Mouse (Mus musculus) megakaryocyte-erythroid progenitor cell, adult 5-6 weeks (primary cell): ENCODE measurements around the gene Rcn3. TPM values are rescaled to one million over a fixed set of nuclear protein-coding genes. Genes with fewer than 3 reads are reported as not detected.
A peak's percentile ranks its signal among the peaks of the same experiment; 100 is the strongest.

Source experiments
- ATAC-seq: replicated peaks from 2 replicates; pipeline ENCODE4 v1.8.0; 2016; ENCODE audit warnings: mild to moderate bottlenecking, inconsistent platforms; ENCODE audit not compliant: severe bottlenecking, poor library complexity, low FRiP score, low TSS enrichment
- total RNA-seq, 2 experiments: library from RNA; stranded (forward) in 1 of 2; stranded (reverse) in 1 of 2; fragments of 200-1000, 215-1000 nt in 1 of 2; fragments of >200 nt in 1 of 2; fragmentation: Nextera tagmentation in 1 of 2; gene quantifications; 2 replicates each; pipeline ENCODE4 v1.2.3; 2014 to 2017

The Rcn3 gene
- total RNA-seq, 2 experiments from 2014 or later = 7.6 to 16.7 TPM

DNA sequence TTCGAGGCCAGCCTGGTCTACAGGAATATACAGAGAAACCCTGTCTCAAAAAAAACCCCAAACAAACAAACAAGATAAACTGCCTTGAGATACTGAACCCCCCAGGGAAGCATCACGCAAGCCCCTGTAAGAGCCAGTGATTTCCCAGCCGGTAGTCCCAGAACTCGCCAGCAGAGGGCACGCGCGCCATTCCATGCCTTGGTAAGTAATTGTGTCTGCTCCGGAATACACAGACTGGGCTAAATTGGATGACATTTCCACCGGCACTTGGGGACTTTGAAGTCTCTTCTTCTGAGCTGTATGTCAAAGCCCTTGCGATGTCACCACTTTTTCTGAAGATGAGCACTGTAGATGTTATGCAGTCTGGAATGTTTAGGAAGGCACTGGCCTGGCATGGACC, 12.2 kb downstream of the Rcn3 start:
- peak; percentile 35; the same call in 1 of the 2 replicates for ATAC-seq

DNA sequence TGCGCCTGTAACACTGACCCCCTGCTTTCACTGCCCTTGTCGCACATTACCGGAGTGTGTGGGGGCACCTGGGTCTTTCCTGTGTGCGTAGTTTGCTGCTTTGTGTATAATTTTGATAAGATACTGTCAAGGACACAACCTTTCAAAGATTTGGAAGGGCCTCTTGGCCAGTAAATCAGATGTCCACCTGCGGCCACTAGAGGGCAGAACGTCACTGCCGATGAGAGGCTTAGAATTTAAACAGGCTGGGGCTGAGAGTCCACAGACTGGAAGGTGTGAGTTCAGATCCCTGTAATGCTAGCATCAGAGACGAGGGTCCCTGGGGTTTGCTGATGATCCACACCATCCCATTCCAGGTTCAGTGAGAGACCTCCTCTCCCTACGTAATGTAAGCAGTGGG, 13.5 kb downstream of the Rcn3 start:
- peak; percentile 29; the same call in 1 of the 2 replicates for ATAC-seq

DNA sequence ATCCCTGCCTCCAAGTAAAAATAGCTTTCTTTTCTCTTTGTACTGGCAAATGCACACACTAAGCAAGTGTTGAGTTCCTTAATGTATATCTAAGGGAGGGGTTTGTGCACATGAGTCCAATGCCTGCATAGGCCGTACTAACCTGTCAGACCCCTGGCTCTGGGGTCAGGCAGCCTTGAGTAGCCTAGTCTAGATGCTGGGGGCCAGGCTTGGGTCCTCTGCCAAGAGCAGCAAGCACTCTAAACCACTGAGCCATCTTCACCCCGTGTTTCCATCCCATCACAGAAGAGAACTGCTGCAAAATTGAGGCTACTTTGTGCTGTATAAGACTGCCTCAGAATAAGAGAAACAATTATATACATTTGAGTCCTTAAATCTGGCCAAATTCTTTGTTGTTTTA, 14.2 kb downstream of the Rcn3 start:
- no peak for ATAC-seq

DNA sequence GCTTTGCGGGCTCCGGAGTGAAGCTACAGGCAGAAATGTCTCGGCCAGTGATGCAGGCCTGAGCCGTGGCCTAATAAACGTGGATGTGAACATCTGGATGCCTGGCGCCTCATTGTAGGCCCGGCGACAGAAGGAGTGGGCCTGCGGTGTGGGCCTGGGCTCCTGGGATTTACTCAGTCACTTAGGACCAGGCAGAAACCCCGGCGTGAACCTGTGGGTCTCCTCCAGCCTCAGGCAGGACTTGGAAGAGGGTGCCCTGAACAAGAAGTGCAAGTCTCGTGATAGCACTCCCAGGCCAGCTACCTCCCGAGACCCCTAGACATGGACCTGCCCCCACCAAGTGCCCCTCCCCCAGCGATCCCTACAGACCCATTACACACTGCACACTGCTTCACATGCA, 14.7 kb downstream of the Rcn3 start:
- no peak for ATAC-seq

DNA sequence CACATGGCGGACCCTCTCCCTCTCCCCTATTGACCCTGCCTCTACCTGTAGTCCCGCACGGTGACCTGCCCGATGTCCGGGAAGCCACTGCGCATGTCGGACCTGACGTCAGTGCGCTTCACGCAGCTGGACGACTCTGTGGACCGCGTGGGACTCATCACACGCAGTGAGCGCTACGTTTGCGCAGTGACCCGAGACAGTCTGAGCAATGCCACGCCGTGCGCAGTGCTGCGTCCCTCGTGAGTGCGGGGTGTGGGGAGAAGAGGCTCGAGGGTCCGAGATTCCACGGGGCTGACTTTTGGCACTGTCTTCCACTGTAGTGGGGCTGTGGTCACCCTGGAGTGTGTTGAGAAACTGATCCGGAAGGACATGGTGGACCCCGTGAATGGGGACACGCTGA, 15.5 kb downstream of the Rcn3 start:
- no peak for ATAC-seq

DNA sequence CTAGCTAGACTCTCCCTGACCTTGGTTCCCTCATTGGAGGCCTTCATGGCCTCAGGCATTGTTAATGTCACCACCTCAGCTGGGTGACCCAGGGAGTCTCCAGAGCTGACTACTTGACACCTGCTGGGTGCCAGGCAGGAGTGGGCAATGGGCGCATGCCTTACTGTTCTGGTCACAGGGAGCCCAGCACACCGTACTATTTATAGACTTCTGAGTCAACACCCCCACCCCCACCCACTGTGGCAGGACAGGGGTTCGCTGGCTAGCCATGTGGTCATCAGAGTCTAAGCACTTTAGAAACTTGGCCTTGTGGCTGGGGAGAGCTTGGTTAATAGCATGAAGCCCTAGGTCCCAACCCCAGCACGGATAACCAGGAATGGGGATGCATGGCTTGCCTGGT, 16.6 kb downstream of the Rcn3 start:
- ATAC-seq = no peak

DNA sequence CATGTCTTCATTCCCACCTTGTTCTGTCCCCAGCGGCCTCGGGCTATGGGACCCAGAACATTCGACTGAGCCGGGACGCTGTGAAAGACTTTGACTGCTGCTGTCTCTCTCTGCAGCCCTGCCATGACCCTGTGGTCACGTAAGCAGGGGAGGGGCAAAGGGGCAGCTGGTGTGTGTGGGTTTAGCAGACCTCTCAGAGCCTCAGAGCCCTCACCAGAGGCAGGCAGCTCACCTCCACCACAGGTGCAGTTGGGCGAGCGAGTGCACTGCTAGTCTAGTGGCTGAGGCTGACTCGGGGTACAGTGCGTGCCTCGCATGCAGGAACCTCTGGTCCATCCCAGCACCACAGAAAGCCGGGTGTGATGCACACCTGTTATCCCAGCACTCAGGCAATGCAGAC, 18.1 kb downstream of the Rcn3 start:
- no peak for ATAC-seq

DNA sequence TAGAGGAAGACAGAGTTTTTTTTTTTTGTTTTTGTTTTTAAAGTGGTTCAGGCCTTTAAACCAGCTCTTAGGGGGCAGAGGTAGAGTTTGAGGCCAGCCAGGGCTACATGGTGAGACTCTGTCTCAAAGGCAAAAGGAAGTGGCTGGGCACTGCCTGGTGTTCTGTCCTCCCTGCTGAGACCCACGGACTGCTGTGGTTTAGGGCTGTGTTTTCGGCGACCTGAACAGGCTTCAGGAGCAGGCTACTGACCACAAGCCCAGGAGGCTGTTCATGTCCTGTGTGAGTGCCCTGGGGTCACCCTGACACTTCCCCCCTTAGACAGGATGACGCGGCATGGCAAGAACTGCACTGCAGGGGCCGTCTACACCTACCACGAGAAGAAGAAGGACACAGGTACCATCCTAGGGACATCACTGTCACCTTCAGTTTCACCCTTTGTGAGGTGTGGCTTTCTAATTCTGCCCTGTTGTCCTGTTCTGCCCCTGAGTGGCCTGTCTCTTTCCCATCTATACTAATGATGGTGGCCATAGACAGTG, 18.8 kb downstream of the Rcn3 start:
- no peak for ATAC-seq

DNA sequence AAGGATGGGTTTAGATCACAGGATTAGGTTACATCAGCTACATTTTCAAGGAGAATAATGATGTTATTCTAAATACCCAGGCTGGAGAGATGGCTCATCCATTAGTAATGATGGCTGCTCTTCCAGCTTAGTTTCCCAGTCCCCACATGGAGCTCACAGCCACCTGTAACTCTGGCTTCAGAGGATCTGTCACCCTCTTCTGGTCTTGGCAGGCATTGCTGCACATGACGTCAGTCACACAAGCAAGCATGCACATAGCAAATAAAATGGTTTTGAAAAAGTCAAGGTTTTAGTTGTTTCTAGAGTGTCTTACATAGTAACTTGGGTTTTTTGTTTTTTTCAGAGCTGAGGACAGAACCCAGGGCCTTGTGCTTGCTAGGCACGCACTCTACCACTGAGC, 19.8 kb downstream of the Rcn3 start:
- ATAC-seq = no peak

DNA sequence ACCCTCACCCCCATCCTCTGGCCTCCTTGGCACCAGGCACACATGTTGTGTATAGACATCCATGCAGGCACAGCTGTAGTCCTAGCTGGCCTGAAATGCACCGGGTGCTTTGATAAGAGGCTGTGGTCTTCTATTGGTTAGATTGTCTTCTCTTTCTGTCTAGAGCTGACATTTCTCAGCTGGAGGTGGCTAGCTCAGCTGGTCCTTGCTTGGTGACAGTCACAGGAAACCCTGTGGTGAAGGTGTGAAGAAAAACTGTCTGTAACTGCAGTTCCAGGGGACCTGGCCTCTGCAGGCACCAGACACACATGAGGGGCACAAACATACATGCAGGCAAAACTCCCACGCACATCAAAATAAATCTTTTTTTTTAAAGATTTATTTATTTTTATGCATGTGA, 22.4 kb downstream of the Rcn3 start:
- no peak for ATAC-seq

DNA sequence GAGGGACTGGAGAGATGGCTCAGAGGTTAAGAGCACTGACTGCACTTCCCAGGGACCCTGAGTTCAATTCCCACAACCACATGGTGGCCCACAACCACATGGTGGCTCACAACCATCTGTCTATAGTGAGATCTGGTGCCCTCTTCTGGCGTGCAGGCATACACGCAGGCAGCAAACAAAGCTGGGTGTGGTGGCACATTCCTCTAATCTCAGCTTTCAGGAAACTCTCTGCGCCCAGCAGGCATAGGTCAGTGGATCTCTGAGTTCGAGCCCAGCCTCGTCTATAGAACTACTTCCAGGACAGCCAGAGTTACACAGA, 24.1 kb downstream of the Rcn3 start:
- peak; percentile 63 for ATAC-seq

DNA sequence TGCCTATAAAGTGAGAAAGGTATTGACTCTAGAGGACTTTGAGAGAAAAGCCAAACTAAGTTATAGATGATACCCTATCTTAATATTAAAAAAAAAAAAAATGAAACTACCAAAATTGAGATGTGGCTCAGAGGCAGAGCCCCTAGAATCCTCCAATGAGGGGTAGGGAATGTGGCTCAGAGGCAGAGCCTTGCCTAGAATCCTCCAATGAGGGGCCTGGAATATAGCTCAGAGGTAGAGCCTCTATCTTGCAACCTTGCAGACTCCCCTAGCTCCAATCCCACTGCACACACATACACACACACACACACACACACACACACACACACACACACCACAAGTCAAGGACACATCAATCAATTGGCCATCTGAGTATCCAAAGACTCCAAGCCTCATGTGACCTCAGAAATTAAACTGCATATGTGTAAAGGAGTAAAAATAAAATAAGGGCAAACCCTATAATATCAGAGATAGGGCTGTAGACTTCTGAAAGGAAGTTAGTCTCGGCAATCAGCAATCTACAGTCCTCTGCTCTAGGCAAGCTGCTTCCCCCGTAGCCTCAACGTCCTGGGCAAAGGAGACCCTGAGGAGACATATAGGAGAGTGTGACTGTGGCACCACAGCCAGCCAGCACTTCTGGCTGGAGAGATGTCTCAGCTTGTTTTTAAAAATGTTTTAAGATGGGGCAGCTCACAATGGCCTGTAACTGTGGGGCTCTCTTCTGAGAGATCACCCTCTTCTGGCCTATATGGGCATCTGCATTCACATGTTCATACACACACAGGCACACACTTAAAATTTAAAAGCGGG, 24.6 kb downstream of the Rcn3 start:
- ATAC-seq = peak; percentile 58

DNA sequence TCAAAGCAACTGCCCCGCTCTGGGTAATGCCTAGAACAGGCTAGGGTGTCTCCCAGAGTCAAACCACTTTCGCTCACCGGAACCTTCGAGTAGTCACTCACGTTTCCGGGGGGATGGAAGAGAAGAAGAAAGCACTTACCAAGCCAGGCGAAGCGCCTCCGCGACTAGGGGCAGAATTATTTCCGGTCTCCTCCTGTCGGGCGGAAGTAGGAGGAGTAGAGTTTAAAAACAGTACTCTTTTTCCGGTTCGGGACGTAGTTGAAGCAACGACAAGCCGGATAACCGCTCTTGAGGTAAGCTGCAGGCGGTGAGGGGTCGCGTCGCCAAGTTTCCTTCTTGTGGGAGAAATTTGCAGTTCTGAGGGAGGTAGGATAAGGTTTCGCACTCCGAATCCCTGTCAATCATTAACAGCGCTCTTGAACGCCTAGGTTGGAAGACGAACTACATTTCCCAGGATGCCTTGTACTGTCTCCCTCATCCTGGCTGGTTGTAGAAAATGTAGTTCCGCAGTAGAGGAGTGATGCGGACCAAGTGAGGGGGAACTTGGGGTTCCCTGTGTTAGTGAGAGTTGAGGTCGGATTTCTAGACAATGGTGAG, 29.7 kb downstream of the Rcn3 start, which contains the start of the genes Nosip and Prrg2:
Gene Nosip (plus strand): TSS at position 191 of the 597 bp plus-strand sequence.
Gene Prrg2 (minus strand): TSS at position 439 of the 597 bp plus-strand sequence.
- peak; percentile 88 for ATAC-seq

DNA sequence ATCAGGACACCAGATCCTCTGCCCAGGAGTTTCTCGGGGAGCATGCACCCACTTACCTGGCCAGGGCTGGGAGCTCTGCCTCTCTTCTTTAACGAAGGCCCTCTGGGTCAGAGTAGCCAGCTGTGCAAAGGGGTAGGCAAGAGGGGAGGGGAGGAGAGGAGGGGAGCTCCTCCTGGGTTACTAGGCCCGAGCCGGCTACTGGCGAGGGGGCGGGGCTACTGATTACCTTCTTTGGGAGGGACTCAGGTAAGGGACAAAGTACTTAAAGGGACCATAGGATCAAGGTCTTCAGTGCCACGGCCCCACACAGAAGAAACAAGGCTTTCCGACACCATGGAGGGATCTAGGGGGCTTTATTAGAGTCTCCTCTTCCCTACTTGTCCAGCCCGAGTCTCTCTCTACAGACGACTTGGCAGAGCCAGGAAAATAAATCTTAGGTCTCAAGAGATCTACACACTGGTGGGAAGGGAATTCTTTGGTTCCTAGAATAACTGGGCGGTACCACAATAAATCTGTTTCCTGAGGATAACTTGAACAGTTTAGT, 30.4 kb downstream of the Rcn3 start:
- ATAC-seq = no peak

DNA sequence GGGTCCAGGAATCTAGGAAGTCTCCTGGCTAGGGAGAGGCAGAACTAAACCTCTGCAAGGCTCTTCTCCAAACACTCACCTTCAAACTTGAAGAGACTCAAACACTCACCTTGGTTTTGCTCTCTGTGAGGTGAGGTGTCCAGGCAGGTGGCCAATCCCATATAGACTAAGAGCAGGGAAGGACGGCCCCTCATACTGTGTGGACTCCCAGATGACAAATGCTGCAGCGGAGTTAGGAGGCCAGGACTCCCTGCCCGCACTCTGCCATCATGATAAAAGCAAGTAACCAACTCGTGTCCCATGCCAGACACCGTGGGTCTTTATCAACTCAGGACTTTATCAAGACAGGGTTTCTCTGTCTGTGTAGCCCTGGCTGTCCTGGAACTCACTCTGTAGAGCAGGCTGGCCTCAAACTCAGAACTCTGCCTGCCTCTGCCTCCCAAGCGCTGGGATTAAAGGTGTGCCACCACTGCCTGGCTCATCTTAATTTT, 31.3 kb downstream of the Rcn3 start:
- ATAC-seq = no peak

DNA sequence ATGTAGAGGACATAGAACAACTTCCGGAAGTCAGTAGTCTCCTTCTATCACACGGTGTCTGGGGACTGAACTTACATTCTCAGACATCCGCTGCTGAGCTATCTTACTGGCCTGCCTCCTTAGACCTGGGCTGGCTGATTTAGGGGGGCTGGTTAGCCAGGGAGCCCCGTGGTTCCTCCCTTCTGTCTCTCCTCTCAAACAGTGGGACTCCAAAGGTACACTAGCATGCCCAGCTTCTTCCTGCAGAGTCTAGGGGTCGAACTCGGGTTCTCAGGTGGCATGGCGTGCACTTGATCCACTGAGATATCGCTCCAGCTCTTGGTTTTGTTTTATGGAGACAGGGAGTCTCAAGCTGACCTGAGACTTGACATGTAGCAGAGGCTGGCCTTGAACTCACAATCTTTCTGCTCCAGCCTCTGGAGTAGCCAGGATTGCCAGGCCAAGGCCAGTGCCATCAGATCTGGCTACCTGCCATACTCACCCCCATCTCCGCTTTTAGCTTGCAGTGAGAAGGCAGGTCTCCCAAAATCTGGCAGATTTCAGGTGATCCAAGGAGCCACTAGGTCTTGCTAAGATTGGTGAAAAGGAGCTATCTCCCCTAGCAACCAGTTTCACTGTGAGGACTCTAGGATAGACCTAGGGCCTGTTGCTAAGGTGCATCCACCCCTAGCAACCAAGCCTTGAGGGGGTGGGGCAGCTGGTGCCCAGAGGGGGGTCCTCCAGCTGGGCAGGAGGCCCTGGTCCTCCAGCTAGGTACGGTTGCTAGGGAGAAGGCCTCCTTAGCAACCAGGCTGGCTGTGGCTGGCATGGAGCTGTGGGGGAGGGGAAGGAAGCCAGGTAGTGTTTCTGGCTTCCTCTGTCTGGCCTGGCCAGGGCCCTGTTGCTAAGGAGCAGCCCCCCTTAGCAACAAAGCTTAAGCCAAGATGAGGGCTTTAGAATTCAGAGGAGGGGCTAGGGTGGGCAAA, 33.1 kb downstream of the Rcn3 start:
- ATAC-seq = no peak

DNA sequence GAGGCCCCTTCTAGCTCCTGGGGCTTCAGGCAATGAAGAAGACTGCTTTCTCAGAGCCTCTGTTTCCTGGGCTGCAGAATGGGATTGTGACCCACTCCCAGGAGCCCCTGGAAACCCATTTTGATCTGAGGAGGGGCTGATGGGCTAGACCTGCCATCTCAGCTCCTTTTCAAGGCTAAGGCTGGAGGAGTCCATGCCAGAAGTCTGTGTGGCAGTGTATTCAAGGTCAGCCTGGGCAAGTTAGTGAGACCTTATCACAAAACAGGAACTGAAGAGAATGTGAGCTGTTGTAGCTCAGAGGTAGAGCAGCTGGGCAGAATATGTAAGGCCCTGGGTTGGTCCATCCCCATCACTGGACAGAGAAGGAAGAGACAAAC, 35.1 kb downstream of the Rcn3 start:
- ATAC-seq = no peak

DNA sequence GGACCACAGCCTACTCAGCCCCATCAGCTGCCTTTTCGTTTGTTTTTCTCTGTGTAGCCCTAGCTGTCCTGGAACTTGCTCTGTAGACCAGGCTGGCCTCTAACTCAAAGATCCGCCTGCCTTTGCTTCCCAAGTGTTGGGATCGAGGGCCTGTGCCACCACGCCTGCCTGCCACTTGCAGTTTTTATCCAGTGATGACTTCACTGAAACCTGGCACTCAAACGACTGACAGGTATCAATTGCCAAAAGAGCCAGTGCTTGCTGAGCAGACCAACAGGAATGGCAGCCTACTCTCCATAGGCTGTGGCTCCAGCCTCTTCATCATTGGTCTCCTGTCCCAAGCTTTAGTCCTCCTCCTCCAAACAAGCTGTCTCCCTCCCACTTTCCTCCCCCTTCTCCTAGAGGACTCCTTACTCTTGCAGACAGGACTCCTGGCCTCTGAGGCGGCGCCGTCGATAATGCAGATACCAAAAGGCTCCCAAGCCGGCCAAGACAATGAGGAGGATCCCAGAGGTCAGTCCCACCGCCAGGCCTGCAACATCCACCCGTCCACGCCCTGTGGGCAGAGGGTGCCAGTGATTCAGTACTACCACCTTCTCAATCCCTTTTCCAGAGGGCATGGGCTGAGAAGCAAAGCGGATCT, 35.6 kb downstream of the Rcn3 start:
- ATAC-seq = no peak

DNA sequence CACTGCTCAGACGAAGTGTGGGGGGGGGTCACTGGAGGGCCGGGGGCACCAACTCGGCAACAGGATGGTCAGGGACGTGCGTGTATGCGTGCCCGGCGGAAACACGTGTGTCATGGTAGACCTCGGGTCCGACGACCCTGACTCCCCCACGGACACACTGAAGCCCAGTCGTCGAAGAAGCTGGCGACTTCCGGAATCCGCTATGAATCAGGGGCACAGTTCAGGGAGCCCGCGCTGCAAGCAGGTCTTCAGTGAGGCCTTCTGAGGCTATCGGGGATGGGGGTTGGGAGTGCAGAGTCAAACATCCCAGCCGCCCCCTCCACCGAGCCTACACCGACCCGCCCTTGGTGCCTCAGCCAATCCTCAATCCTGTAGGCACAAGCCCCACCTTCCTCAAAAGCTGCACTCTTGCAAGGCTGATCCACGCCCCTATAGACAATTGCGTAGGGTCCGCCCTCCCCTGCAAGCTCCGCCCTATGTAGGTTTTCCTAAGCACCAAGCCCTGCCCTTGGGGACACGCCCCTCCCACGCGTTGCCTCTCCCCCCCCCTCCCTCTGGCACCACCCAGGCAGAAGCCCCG, 38.0 kb downstream of the Rcn3 start:
- ATAC-seq = peak; percentile 94
